Mouse (Mus musculus): ENCODE results near the gene Trak1.
A peak's percentile ranks its signal among the peaks of the same experiment; 100 is the strongest.

Gene Trak1

DNA sequence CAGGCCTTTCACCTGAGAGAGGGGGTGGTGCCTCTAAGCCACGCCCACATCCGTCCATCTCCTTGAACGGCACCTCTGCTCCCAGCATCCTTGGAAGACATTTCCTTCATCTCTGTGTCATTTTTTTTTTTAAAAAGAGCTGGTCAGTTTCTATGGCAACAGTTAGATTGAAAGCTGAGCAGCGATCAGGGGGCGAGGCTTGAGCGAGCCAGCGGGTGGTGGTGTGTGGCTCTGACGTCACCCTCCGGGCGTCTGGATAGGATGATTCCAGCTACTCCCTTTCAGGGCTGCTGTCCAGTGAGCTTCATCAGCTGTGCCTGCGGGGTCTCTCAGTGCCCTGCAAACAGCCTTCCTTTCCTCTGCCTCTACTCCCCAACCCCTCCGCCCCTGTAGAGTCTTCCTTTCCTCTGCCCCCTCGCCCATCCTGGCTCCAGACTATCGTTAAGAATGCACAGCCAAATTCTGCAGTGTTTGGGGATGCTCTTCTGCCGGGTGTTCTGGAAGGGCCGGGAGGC, 105.9 kb downstream of the Trak1 start:
- peak; percentile 78 to 81 for DNase-seq

DNA sequence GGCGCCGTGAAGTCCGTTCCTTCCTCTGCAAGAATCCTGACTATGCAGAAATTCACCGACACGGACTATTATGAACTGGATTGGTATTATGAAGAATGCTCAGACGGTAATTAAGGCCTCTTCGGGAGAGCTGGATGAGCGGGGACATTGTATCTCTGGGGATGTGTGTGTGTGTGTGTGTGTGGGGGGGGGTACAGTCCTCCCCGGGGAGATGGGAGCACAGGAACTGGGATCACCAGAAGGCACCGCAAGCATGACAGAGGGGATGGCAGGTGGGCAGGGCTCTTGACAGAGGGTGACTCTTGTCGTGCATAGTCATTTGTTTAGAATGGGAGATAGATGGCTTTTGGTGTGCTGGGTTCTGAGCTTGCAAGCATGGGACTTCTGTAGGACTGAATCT, 106.4 kb downstream of the Trak1 start:
- DNase-seq = no peak

DNA sequence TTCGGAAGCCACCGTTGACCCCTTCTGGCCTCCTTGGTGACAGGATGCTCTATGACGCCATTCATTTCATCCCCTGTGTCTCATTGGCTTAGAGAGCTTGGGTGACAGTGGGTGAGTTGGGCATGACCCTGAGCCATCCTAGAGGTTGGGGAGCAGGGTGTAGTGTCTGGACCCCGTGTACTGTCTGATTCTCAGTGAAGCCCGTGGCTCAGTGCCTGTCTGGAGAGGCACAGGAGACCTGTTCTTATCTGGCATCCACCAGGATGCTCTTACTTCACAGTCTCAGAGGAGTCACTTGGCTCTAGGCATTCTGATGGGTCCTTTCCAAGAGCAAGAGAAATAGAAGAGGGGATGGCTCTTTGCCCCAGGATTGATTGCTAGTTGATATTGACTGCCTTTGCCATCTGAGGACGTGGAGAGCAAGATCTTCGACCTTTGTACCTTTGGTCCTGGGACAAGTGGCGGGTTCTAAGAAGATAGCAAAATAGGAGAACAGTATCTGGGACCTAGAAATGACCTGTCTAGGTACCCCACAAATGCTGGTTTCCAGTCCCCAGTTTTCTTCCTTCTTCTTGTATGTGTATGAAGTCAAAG, 107.9 kb downstream of the Trak1 start:
- DNase-seq = no peak

DNA sequence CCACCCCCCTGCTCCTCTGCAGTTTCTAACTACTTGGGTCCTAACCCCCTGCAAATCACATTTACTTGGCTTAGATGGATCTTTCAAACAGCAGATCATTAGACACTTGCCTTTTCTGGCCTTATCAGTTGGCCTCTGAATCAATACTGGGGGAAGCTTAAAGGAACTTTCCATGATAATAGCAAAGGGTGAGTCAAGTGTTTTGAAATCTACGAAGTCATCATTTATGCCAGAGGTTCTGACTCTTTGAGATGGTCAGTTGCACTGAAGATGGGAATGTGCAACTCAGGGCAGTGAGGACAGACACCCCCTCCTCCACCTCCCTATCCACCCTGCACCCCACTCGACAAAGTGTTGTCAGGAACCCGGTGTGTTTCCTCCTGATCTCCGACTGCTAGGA, 108.5 kb downstream of the Trak1 start:
- DNase-seq = no peak

DNA sequence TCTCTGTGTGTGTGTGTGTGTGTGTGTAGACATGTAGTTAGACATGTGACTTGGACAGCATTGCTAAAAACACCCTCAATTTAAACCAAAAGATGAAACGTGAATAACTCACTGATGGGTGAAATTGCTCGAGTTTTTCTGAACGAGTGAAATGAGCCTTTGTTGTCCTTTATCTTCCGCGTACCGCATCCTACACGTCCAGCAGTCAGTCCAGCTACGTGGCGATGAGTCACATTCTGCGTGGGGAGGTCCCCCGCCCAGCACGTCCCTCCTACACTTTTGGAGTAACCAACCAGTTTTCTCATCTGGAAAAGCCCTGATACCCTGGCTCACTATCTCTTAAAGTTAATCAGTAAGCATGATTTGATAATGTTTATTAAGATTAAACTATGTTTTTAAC, 116.9 kb downstream of the Trak1 start:
- no peak for DNase-seq

DNA sequence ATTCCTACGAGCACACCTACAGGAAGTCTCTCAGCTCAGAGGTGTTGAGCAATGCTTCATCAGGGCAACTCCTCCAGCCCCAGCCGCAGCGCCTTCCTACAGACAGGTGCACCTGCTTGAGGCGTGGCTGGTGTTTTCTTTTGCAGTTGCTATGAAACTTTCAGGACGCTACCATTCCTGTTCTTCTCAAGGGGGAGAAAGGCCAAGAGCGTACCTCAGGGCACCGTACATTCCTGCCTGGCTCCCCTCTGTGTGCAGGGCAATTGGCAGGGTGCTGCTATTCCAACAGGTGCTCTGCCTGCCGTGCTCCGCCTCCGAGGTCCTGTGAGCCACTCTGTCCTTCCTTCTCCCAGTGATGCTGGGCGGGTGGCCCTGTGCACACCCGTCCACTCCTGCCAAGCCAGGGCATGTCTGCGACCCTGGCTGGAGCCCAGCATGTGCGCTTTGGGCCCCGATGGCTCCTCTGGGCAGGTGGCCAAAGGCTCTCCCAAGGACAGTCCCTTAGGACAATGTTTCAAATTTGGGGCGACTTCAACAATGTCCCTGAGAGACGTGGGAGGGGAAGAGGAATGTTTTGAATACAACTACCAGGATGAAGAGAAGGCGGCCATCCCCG, 118.4 kb downstream of the Trak1 start:
- peak; percentile 62 to 63 for DNase-seq

DNA sequence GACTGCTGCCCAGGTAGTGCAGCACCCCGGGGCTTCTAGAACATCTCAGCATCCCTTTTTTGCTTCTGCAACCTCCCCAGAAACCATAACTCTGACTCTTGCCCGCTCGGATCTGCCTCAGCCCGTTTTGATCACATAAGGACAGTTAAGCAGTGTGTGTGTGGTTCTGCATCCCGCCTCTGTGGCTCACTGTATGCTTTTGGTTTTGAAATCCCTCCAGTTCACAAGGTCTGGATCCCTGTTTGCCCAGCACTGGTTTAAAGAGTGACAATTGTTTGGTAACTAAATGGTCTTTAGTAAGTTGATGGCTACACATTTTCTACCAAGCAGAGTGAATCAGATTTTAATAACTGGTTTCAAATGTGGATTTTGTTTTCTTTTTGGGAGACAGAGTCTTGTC, 119.2 kb downstream of the Trak1 start:
- no peak for DNase-seq

DNA sequence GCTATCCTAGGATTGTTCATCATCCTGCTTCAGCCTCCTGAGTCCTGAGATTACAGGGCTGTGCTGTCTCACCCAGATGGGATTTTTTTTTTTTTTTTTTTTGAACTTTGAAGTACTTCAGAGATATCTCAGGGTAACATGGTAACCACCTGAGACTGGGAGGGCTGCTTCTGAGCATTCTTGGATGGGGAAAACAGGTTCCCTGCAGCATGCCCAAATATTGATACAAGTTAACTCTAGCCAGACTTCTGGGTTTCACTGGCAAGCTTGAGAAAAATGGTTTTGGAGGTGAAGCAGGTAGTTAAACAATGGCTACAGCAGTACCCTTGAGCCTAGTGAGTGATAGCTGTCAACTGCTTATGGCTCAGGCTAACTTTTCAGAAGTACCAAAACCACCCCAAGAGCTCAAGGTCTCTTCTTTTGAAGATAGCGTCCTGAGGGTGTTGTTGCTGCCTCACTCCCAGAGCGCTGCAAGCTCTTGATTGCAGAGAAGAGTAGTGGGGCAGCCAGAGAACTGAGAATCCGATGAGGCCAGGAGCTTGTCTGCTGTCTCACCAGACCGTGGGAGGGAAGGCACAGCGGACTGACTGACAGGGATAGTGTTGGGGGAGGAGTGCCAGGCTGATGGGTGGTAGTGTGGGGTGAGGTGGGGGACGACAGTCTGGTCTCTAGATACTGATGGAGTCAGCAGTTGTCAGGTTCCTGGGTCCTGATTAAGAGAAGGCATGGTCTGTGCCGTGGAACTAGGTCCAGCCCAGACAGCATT, 119.8 kb downstream of the Trak1 start:
- DNase-seq = no peak

DNA sequence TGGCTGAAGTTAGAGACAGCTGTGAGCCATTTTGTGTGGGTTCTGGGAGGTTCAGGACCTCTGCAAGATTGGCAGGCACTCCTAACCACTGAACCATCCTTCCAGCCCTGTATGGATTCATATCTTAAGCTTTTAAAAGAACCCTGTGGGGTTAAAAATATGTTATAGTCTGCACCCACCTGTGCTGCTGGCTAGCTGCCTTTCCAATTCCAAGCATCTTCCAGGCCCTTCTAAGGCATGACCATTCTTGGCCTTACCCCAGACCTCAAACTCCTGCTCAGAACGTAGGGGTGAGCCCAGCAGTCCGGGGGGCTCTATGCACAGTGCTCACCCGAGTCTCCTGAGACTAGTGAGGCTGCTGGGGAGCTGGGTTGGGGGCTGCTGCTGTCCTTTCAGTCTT, 121.7 kb downstream of the Trak1 start:
- DNase-seq = no peak

DNA sequence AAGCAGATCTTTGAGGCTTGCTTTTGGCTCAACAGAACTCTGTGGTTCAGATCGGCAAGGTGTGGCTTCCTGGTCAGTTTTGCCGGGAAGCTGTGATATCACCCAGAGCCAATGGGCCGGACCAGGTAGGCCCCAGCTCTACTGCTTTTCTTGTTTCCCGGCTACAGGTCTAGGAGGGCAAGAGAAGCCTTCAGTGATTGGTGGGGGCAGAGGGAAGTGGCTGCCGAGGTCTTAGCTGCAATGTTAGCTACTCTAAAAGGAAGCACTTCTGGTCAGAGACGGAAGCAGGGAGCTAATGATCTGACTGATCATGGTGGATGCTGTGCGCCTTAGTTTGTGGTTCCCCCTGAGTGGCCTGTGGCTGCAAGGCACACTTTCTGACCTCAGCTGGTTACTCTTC, 122.3 kb downstream of the Trak1 start:
- DNase-seq = no peak

DNA sequence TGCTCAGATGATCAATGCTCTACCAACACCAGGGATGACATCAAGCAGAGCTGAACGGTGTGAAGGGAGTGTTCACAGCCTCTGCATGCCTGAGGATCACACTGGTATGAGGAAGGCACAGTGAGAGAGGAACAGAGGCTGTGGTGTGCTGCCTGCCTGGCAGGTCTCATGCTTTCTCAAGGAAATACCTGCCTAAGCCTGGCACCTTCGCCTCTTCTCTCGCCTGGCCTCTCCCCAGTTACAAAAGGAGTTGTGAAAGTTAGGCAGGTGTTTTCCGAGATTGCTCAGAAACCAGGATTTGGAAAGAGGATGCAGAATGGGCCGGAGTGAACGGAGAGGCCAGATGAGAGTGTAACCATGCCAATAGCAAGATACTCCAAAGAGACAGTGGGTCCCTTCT, 123.5 kb downstream of the Trak1 start:
- no peak for DNase-seq

DNA sequence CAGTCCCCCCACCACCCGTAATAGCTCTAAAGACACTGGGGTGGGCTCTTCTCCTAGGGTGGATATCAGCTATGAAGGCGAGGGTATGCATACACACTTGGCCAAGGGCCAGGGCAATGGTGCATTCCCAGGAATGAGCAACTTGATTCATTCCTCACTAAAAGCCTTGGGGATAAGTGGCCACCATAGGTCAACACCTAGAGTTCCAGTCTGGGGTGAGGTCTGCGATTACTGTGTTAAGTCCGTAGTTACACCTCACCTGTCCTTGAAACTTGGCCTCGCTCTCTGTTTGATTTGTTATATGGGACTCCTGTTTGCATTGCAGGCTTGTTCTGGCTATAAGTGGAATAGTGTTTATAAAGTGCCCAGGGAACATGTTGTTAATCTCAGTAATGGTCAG, 125.1 kb downstream of the Trak1 start:
- no peak for DNase-seq

DNA sequence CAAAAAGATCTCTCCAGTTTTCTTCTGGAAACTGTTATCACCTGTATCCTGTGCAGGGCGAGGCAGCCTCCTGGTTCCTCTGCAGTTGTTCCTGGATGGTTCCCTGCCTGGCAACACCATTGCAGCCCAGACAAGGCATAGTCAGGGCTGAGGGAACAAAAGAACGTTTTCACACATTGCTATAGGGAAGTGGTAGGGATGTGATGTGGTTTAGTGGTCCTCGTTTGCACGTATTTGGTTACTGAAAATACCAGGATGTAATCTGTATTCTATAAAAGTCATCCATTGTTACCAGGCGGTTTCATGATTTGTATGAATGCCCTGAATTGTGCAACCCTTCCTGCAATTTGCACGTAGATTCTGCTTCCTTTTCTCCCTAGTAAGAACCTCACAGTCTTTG, 126.3 kb downstream of the Trak1 start:
- DNase-seq = no peak

DNA sequence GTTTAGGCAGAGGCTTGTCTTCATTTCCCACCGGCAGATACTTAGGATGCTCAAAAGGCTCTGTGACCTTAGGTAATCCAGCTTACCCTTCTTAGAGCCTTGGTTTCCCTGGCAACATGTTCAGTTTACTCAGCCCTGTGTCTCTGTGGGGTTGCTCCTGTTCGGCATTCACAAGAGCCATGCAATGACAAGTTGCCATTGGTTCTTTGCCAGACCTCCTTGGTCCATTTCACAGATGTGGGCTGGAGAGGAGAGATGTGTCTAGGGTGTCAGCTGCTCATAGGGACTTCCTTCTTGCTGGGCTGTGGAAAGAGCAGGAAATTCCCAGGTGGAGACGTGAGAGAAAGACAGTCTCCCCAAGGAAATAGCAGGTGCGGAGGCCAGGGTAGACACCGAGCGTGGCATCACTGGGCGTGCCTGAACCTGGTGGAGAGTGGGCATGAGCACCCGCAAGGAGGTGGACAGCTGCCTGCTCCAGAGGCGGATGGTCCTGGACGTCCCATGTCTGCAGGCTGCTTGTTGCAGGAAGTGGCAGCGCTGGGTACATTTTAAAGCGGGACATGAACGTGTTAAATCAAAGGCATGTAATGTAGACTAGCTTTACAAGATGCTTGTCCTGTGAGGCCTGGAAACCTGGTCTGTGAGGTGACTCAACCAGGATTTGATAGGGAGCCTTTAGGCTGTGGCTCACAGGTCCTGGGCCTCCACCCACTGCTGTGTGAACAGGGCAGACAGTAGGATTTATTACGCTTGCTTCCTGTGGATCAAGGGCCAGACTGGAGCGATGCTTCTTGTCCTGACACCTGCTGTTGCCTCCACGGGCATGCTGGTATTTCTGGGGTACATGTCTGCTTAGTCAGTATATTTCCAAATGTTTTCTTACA, 127.2 kb downstream of the Trak1 start:
- DNase-seq = no peak

DNA sequence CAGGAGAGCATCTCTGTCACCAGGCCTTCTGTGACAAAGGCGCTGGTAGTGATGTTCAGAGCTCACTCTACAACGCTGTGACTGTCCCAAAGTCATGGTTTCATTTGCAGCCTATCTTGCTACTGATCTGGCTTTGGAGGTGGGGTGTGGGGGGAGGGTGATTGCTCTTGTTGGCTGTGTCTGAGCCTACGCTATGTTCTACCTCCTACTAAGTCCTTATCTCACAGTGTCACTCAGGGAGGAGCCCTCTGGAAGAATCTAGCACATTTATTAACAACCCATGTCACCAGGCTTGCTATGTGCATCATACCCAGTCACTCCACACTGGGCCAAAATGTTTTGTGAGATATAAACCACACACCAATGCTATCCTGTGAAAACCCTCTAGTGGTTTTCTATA, 129.1 kb downstream of the Trak1 start:
- DNase-seq = no peak

DNA sequence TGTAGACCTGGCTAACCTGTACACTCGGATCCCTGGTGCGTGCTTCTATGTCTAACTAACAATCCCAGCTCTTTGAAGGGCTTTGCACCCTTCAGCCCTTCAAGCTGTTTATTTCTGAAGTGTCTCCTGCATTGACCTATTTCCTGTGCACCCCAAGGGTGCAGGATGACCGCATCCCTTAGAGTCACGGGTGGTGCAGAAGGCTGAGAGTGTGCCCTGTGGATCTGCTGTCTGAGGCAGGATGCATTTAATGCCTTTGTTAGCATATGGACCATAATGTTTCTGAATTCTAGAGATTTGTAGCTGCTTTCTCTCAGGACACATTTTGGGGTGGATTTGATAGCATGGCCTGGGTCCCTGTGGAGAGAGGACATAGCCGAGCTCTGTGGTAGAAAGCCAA, 129.6 kb downstream of the Trak1 start:
- DNase-seq = peak in 1 of 2 experiments; percentile 41

DNA sequence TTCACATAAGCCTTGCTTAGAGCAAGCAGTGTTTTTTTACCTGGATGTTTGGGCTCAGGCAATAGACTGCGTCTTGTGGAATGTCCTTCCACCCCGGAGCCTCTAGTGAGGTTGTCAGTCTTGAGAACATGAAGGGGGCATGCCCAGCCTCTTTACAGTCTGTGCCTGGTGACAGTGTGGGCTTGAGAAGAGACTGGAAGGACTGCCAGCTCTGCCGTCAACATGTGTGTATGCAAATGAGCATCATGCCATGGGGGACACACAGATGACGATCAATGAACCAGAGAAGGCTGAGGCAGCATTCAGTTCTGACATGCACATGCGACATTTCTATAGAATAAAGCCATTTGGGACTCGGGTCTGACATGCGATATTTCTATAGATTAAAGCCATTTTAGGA, 132.3 kb downstream of the Trak1 start:
- no peak for DNase-seq

DNA sequence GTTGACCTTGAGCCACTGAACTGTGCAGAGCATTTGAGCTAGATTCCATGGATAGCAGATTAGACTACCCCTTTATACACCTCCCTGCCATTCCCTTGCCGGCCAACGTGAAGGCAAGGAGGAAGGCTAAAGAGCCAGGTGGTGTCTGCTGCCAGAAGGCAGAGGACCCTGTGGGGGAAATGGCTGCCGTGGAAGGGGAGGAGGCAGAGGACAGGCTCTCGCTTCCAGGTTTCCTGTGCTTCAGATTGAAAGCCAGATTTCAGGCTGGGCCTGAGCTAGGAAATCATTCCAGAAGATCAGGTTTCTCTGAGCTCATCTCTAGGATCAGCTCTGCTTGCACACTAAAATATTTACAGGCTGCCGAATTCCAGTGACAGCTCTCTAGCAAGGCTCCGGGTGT, 133.1 kb downstream of the Trak1 start:
- no peak for DNase-seq

DNA sequence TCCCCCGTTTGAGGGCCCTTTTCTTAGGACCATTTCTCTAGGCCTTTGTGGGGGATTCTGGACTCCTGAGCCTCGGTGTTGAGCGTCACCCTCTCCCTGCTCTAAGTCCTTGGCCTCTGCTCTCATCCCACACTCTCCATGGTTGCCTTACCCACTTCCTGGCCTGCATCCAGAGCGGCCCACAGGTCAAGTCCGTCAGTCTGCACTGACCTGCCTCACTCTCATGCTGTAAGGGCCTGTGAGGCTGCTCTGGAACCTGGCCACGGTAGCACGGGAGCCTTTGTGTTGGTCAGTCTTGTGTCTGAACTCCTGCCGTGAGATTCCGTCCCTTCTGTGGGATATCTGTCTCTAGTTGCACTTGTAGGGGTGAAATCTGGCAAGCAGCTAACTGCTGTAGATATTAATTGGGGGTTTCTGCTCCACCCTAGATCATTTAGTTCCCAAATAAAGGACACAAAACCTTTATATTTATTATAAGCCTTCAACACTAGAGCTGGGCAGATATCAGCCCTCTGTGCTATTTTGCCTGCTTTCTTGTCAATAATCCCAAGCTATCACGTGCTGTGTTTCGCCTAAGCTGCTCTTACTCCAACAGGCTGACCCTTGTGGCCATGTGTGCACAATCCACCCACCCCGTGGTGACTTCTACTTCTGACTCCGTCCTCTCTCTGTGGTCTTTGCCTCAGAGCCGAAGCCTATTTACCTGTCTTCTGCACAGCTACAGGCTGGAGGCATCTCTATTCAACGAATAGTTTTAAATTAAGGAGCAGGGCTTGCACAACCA, 136.6 kb downstream of the Trak1 start:
- DNase-seq = no peak

DNA sequence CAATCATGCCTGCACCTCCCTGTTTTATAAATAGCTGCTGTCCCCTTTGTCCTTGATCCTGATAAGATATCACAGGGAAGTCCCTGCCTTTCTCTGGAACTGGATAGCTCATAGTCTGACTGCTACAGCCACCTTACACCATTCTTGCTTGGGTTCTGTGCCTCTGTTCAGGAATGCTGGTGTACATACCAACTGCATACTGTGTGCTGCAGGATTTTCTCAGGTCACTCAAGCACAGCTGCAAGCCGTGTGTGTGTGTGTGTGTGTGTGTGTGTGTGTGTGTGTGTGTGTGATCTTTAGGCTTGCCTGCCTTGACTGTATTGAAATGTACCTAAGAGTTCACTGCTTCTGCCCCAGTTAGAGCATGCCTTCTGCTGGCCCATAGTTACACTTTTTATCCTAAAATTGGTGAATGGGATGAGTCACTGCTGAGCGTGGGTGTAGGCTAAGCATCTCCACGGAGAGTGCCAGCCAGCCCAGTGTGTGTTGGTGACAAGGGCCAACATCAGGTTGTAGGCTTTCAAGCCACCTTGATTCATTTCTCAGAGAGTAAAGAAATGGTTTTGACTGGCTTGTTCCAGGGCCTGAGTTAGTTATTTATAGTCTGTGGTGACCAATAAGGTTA, 138.1 kb downstream of the Trak1 start:
- peak; percentile 59 to 63 for DNase-seq

DNA sequence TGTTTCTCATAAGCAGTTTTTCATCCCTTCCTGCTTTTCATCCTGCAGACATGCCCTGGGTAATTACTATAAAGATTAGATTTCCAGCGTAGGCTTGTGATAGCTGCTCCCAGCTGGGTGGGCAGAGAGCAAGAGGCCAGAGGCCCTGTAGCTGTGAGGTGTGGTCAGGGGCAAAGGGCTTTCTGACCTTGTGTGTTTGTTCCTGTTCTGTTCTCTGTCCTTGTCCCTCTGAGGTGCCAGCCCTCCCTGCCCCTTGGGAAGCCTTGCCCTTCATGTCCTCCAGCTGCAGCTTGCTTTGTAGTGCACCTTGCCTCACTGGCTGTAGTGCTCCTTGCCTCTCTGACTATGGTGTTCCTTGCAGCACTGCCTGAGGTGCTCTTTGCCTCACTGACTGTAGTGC, 139.2 kb downstream of the Trak1 start:
- no peak for DNase-seq

DNA sequence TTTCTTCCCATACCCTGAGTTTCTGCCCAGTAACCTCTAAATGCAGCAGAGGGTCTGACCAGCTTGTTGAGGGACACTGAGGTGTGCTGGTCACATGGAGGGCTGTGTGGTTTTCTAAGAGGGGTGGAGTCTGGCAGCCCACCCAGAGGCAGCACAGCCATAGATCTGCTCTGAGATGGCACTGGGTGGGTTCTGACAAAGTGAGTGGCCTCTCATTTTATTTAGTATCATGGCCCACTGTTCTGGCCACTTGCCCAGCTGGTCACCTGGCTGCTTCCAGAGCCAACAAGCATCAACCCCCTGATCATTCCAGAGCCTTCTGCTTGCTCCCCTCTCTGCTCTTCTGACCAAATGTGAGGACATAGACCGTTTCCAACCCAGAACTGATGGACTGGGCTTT, 144.8 kb downstream of the Trak1 start:
- DNase-seq = no peak
